Comparison of ENCODE assay signal across 24 mouse cellular contexts in the genomic region with DNA sequence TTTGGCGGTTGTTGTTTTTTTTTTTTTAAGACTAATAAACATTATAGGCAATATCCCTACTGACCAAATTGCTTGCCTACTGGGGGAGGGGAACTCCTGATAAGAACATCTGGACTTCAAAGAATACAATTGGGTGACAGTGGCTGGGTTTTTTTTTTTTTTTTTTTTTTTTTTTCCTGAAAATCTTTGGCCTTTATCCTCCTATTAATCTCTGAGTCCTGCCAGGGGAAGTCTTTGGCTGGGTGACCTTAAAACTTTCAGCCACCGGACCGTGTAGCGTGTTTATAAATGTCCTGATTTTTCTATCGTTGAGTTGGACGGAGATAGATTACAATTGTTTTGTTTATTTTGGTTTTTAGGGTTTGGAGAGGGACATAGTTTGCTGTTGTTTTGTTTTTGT.
"Had no signal": no experiment of that assay in that cellular context is flagged by ENCODE, and none has a peak within 500 bp of the region (broad histone marks: within the 10 kb centered on the region; RNA-seq: fewer than 3 reads in every experiment).

No protein-coding gene starts in this region.

- H3K27me3 ChIP-seq: heart, embryonic 12.5 days; hindbrain, embryonic 12.5 days; limb, embryonic 13.5 days; limb, embryonic 15.5 days had no signal

- H3K36me3 ChIP-seq: heart, embryonic 12.5 days; hindbrain, embryonic 10.5 days; hindbrain, embryonic 12.5 days; limb, embryonic 13.5 days; limb, embryonic 15.5 days; liver, embryonic 12.5 days had no signal

- H3K27ac ChIP-seq: gastrocnemius, adult 2 months; hindbrain, embryonic 10.5 days; hindbrain, embryonic 12.5 days; hindbrain, embryonic 14.5 days; limb, embryonic 13.5 days; limb, embryonic 15.5 days; liver, embryonic 12.5 days; liver, embryonic 14.5 days had no signal

- H3K9ac ChIP-seq: heart, embryonic 12.5 days; hindbrain, embryonic 12.5 days; hindbrain, embryonic 14.5 days; limb, embryonic 13.5 days; limb, embryonic 15.5 days; liver, embryonic 12.5 days; liver, embryonic 14.5 days had no signal

- H3K9me3 ChIP-seq: heart, embryonic 12.5 days; hindbrain, embryonic 10.5 days; hindbrain, embryonic 12.5 days; limb, embryonic 13.5 days; limb, embryonic 15.5 days; liver, embryonic 12.5 days had no signal

- H3K4me2 ChIP-seq: heart, embryonic 12.5 days; hindbrain, embryonic 12.5 days; hindbrain, embryonic 14.5 days; limb, embryonic 13.5 days; limb, embryonic 15.5 days; liver, embryonic 12.5 days had no signal

- H3K4me3 ChIP-seq: gastrocnemius, adult 2 months; heart, embryonic 12.5 days; hindbrain, embryonic 10.5 days; hindbrain, embryonic 12.5 days; limb, embryonic 13.5 days; limb, embryonic 15.5 days; liver, embryonic 12.5 days had no signal

- ATAC-seq: hindbrain, embryonic 16.5 days; inflammation-experienced regulatory T-cells, adult 6 months; intestine, embryonic 16.5 days; liver, embryonic 12.5 days had no signal

- DNase-seq: gastrocnemius, adult 2 months; gastrocnemius, postnatal 10 days; gastrocnemius, postnatal 25 days; heart, adult 18-20 months; heart, postnatal 10 days; heart, postnatal 4 days; kidney, adult 11 months; kidney, adult 2 months; kidney, adult 9 months; kidney, postnatal 25 days; layer of hippocampus, adult 9-11 months; layer of hippocampus, postnatal 36 days; left cerebral cortex, postnatal 4 days had no signal
